Mouse (Mus musculus) neutrophil, adult 83 days (primary cell): ENCODE measurements around the gene Gm10424. TPM values are rescaled to one million over a fixed set of nuclear protein-coding genes. Genes with fewer than 3 reads are reported as not detected.

Experiments
- total RNA-seq, 2 experiments: library from RNA; stranded (reverse); gene quantifications; one replicate each; pipeline ENCODE4 v1.2.4; 2023

Gm10424 gene
- total RNA-seq = not detected

DNA sequence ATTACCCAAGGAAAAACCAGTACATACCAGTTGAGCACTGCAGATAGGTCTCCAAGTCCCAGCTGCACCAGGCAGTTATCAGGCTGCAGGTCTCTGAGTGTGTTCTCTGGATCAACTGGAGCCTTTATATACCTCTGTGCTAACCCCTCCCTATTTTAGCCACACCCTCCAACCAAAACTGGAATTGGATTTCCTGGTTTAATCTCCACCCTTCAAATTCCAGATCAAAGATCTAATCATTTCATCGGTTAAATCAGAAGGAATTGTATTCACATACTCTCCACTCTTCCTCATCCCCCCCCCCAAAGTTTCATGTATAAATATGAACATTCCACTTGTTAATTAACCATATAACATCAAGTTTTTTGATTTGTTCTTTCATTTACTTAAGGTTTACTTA, at the start of gene Gm10424:
TSS of gene Gm10424 (minus strand) at position 101 of the 400 bp plus-strand sequence.

DNA sequence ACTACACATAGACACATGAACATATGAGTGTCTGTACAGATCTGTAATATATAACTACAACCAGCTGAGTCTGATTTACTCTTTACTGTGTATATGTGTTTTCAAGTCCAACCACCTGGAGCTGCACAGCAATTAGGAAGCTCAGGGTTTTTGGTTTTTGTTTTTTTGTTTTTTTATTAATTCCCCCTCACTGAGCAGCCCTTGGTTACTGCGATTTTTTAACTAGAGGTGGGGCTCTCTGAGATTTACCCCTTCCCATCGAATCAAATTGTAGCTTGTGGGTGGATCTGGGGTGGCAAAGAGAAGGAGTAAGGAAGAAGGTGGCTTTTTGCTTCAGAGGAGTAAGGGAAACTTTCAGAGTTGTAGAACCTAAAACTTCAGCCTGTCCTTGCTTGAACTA, 33.0 kb upstream of the Gm10424 start, which contains the start of gene Gm3259:
TSS of gene Gm3259 (plus strand) at position 301 of the 400 bp plus-strand sequence.

Other genes with a start within 250 kb of the Gm10424 start
- not detected for gene Gm7942, start 165.8 kb downstream of the Gm10424 start, total RNA-seq
- not detected for gene Gm16513, start 90.1 kb downstream of the Gm10424 start, total RNA-seq
- gene Gm3259, start 33.1 kb upstream of the Gm10424 start, total RNA-seq = not detected
- gene D5Ertd577e, start 184.0 kb upstream of the Gm10424 start, total RNA-seq = not detected
- gene Gm3286, start 238.0 kb upstream of the Gm10424 start, total RNA-seq = not detected